Mouse (Mus musculus) erythroblast, embryonic 14.5 days (primary cell): ENCODE measurements around the gene Smarcad1. TPM values are rescaled to one million over a fixed set of nuclear protein-coding genes. Genes with fewer than 3 reads are reported as not detected.

Experiments
- H3K27me3 ChIP-seq: 2 replicates; pipeline ENCODE4 v1.6.1; 2012; ENCODE audit warnings: inconsistent platforms; ENCODE audit not compliant: control insufficient read depth
- H3K36me3 ChIP-seq: 2 replicates; pipeline ENCODE4 v1.6.1; 2012; ENCODE audit warnings: mild to moderate bottlenecking, inconsistent platforms; ENCODE audit not compliant: control insufficient read depth
- H3K4me1 ChIP-seq: 2 replicates; pipeline ENCODE4 v1.6.1; 2012; ENCODE audit warnings: inconsistent platforms; ENCODE audit not compliant: control insufficient read depth
- H3K4me3 ChIP-seq: replicated peaks from 2 replicates; pipeline ENCODE3; 2012; ENCODE audit warnings: moderate library complexity, mild to moderate bottlenecking, inconsistent platforms
- H3K9me3 ChIP-seq: 2 replicates; pipeline ENCODE4 v1.6.1; 2012; ENCODE audit warnings: low read length, inconsistent platforms, mixed read lengths; ENCODE audit not compliant: control insufficient read depth
- GATA1 ChIP-seq: IDR thresholded peaks from 2 replicates; pipeline ENCODE4 v1.6.1; 2012; ENCODE audit warnings: low read length, inconsistent platforms, mixed read lengths
- TAL1 ChIP-seq: IDR thresholded peaks from 3 replicates; pipeline ENCODE4 v1.6.1; 2012; ENCODE audit warnings: low read length, inconsistent platforms, mixed read lengths
- polyA plus RNA-seq: library from polyadenylated mRNA; stranded (reverse); fragments of >175 nt; gene quantifications from 2 replicates; pipeline ENCODE4 v1.2.3, GENCODE M21; 2012

The Smarcad1 gene
- polyA plus RNA-seq, 1 experiment: 0.34 TPM

GRCm38 (mm10) chr6:65061049-65061448, 18.7 kb downstream of the Smarcad1 start:
- TF ChIP-seq GATA1 (no peak), TAL1 (no peak)
- Histone ChIP-seq H3K4me3 (no peak overlapping the region), H3K9me3 (no peaks in the 10 kb centered on the region), H3K27me3 (no peaks in the 10 kb centered on the region), H3K4me1 (peaks cover 3% of the 10 kb centered on the region), H3K36me3 (peaks cover 75% of the 10 kb centered on the region)

- no peak overlapping the region for H3K4me3 ChIP-seq
- H3K9me3 ChIP-seq: no peaks in the 10 kb centered on the region
- H3K36me3 ChIP-seq: peaks cover 71% of the 10 kb centered on the region
- H3K27me3 ChIP-seq: no peaks in the 10 kb centered on the region
- no peak for TF ChIP-seq GATA1
- no peak for TF ChIP-seq TAL1
- H3K4me1 ChIP-seq: no peaks in the 10 kb centered on the region
These were observed 32.8 kb downstream of the Smarcad1 start for GRCm38 (mm10) chr6:65075201-65075600.

DNA sequence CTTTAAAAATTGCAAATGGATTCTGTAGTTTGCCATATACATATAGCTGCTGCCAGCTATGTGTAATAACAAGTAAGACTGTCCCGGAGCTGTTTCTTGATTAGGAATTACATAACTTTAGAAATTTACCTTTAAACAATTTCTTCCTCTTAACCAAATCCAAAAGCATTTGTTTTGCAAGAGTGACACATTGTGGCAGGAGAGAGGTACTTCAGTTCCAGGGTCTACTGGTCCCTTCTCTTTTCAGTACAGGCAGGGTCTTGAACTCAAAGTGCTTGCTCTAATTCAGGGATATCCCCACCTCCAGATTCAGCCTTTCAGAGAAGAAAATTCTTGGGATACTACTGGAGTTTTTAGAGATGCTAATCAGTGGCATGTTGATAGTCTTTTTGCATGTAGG, 36.8 kb downstream of the Smarcad1 start:
- Histone ChIP-seq H3K9me3 (no peaks in the 10 kb centered on the region), H3K4me1 (no peaks in the 10 kb centered on the region), H3K4me3 (no peak overlapping the region), H3K36me3 (peaks cover 54% of the 10 kb centered on the region), H3K27me3 (no peaks in the 10 kb centered on the region)
- TF ChIP-seq TAL1 (no peak), GATA1 (no peak)

DNA sequence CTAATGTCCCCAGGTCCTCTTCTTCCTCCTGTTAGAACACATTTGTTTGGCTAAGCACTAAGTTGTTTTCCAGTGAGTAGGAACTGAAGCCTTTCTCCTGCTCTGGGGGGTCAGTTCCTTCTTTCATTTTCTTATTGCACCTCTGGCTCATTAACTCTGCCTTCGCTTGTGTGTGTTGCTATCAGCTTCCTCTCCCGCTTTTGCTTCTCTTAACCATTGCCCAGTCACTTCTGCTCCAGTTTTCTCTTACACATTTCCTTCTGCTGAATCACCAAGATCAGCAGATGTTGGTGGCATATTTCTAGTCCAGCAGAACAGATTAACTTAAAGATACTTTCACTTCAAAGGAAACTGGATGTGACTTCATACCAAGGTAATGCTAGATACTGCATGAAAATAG, 72.5 kb downstream of the Smarcad1 start:
- Histone ChIP-seq H3K36me3 (peaks cover 59% of the 10 kb centered on the region), H3K4me3 (no peak overlapping the region), H3K27me3 (no peaks in the 10 kb centered on the region), H3K9me3 (no peaks in the 10 kb centered on the region), H3K4me1 (no peaks in the 10 kb centered on the region)
- no peak for TF ChIP-seq TAL1
- no peak for TF ChIP-seq GATA1

DNA sequence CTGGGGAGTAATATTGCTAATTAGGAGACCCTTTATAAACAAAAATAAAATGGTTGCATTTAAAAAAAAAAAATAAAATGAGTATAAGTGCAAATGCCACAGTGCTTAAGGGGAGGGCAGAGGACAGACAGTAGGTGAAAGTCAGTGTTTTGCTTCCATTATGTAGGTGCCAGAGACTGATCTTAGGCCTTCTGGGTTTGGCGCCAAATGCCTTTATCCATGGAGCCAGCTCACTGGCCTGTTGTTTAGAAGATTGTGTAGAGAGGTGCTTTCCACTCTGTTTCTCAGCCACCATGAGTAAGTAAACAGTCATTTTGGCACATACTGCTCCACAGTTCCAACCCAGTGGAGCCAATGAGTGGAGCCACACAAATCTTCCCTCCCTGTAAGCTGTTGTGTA, 75.2 kb downstream of the Smarcad1 start:
- no peaks in the 10 kb centered on the region for H3K4me1 ChIP-seq
- H3K9me3 ChIP-seq: no peaks in the 10 kb centered on the region
- H3K27me3 ChIP-seq: no peaks in the 10 kb centered on the region
- H3K4me3 ChIP-seq: no peak overlapping the region
- TF ChIP-seq GATA1: no peak
- TF ChIP-seq TAL1: no peak
- H3K36me3 ChIP-seq: peaks cover 48% of the 10 kb centered on the region

- Histone ChIP-seq H3K4me1 (no peaks in the 10 kb centered on the region), H3K36me3 (no peaks in the 10 kb centered on the region; the same call in 1 of the 2 replicates), H3K27me3 (no peaks in the 10 kb centered on the region), H3K4me3 (no peak overlapping the region), H3K9me3 (no peaks in the 10 kb centered on the region)
- TF ChIP-seq GATA1: no peak
- TF ChIP-seq TAL1: no peak
These were observed 83.8 kb downstream of the Smarcad1 start for GRCm38 (mm10) chr6:65126074-65126726.

- no peak overlapping the region for H3K4me3 ChIP-seq
- no peaks in the 10 kb centered on the region for H3K4me1 ChIP-seq
- TF ChIP-seq GATA1 (no peak), TAL1 (no peak)
- H3K27me3 ChIP-seq: no peaks in the 10 kb centered on the region
- H3K36me3 ChIP-seq: no peaks in the 10 kb centered on the region
- H3K9me3 ChIP-seq: no peaks in the 10 kb centered on the region
These were observed 90.0 kb downstream of the Smarcad1 start for GRCm38 (mm10) chr6:65132376-65132775.

GRCm38 (mm10) chr6:65137802-65138201, 95.4 kb downstream of the Smarcad1 start:
- no peaks in the 10 kb centered on the region for H3K4me1 ChIP-seq
- no peaks in the 10 kb centered on the region for H3K36me3 ChIP-seq
- H3K27me3 ChIP-seq: no peaks in the 10 kb centered on the region
- TF ChIP-seq TAL1: no peak
- TF ChIP-seq GATA1: no peak
- H3K4me3 ChIP-seq: no peak overlapping the region
- H3K9me3 ChIP-seq: no peaks in the 10 kb centered on the region

- no peaks in the 10 kb centered on the region for H3K27me3 ChIP-seq
- no peaks in the 10 kb centered on the region for H3K36me3 ChIP-seq
- TF ChIP-seq TAL1 (no peak), GATA1 (no peak)
- H3K4me1 ChIP-seq: no peaks in the 10 kb centered on the region
- H3K4me3 ChIP-seq: no peak overlapping the region
- H3K9me3 ChIP-seq: no peaks in the 10 kb centered on the region
These were observed 95.9 kb downstream of the Smarcad1 start for GRCm38 (mm10) chr6:65138243-65138642.

- no peaks in the 10 kb centered on the region for H3K9me3 ChIP-seq
- TF ChIP-seq GATA1: no peak
- TF ChIP-seq TAL1: no peak
These were observed 97.8 kb downstream of the Smarcad1 start for GRCm38 (mm10) chr6:65140082-65140749.

More at GRCm38 (mm10) chr6:65140082-65140749, 97.8 kb downstream of the Smarcad1 start:
- Histone ChIP-seq H3K4me3 (no peak overlapping the region), H3K27me3 (no peaks in the 10 kb centered on the region), H3K4me1 (no peaks in the 10 kb centered on the region), H3K36me3 (no peaks in the 10 kb centered on the region)
